Mouse (Mus musculus): ENCODE results near the gene Pim1. TPM values are rescaled to one million over a fixed set of nuclear protein-coding genes. Genes with fewer than 3 reads are reported as not detected.

Pim1 gene
- polyA plus RNA-seq, 1 experiment from 2014 or later: 10.7 TPM

- H3K9me3 ChIP-seq (ENCODE audit: control insufficient read depth, low read length): no peaks in the 10 kb centered on the region
- 9% methylated on average over 24 of the region's 24 CpGs for WGBS
- peaks cover 38% of the 10 kb centered on the region for H3K4me1 ChIP-seq (ENCODE audit: control insufficient read depth, insufficient read depth, low read length)
- peak overlapping the region; percentile 6; the same call in 1 of the 2 replicates for H3K4me3 ChIP-seq (ENCODE audit: low read depth, low read length)
- peak overlapping the region; percentile 69; the same call in 1 of the 2 replicates for H3K27ac ChIP-seq (replicated peaks; ENCODE audit: low read depth, low read length)
- no peaks in the 10 kb centered on the region for H3K27me3 ChIP-seq (replicated peaks; ENCODE audit: control insufficient read depth, insufficient read depth, low read length)
- H3K9ac ChIP-seq (ENCODE audit: low read depth, low read length): peak overlapping the region; percentile 17; the same call in 1 of the 2 replicates
- peak overlapping the region; percentile 41 for H3K4me2 ChIP-seq (ENCODE audit: low read depth, low read length)
- ATAC-seq (ENCODE audit: low read depth) (no peak), DNase-seq (ENCODE audit: low spot score) (peak; percentile 64)
- no peaks in the 10 kb centered on the region for H3K36me3 ChIP-seq (ENCODE audit: control insufficient read depth, insufficient read depth, low read length)
Observed at GRCm38 (mm10) chr17:29459321-29460118, 31.0 kb upstream of the Pim1 start.

DNA sequence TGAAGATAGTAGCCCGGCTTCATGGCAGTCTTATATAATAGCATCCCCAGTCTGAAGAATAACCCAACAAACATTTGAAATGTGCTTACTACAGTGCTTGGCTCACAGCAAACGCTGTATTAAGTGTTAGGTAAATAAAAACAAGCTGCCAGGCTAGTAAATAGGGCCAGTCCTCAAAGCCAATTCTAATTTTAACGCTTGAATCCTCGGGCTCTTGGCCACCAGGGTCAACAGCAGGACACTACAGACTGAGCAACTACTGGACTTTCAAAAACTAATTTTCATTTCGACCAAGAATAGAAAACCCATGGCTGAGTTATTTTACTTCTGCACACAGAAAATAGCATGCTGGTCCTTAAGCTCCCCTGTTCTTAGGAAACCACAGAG, 30.4 kb upstream of the Pim1 start:
- Histone ChIP-seq H3K4me2 (ENCODE audit: low read depth, low read length) (peak overlapping the region; percentile 41), H3K4me1 (ENCODE audit: control insufficient read depth, insufficient read depth, low read length) (peaks cover 43% of the 10 kb centered on the region), H3K4me3 (ENCODE audit: low read depth, low read length) (no peak overlapping the region), H3K27me3 (replicated peaks; ENCODE audit: control insufficient read depth, insufficient read depth, low read length) (no peaks in the 10 kb centered on the region), H3K36me3 (ENCODE audit: control insufficient read depth, insufficient read depth, low read length) (no peaks in the 10 kb centered on the region), H3K27ac (replicated peaks; ENCODE audit: low read depth, low read length) (peak overlapping the region; percentile 69), H3K9ac (ENCODE audit: low read depth, low read length) (peak overlapping the region; percentile 17; the same call in 1 of the 2 replicates), H3K9me3 (ENCODE audit: control insufficient read depth, low read length) (no peaks in the 10 kb centered on the region)
- ATAC-seq (ENCODE audit: low read depth): no peak
- WGBS: 14% methylated on average over 5 of the region's 5 CpGs
- no peak for DNase-seq (ENCODE audit: low spot score)

GRCm38 (mm10) chr17:29463627-29464026, 26.9 kb upstream of the Pim1 start:
- peak overlapping the region; percentile 29 for H3K4me3 ChIP-seq (ENCODE audit: low read depth, low read length)
- WGBS: 5% methylated on average over 13 of the region's 13 CpGs
- ATAC-seq (ENCODE audit: low read depth) (peak; percentile 16), DNase-seq (ENCODE audit: low spot score) (peak; percentile 58)
- no peaks in the 10 kb centered on the region for H3K27me3 ChIP-seq (replicated peaks; ENCODE audit: control insufficient read depth, insufficient read depth, low read length)
- peak overlapping the region; percentile 55 for H3K4me2 ChIP-seq (ENCODE audit: low read depth, low read length)
- no peaks in the 10 kb centered on the region for H3K36me3 ChIP-seq (ENCODE audit: control insufficient read depth, insufficient read depth, low read length)
- H3K9me3 ChIP-seq (ENCODE audit: control insufficient read depth, low read length): no peaks in the 10 kb centered on the region
- H3K27ac ChIP-seq (replicated peaks; ENCODE audit: low read depth, low read length): peak overlapping the region; percentile 89
- H3K9ac ChIP-seq (ENCODE audit: low read depth, low read length): peak overlapping the region; percentile 49
- peaks cover 47% of the 10 kb centered on the region for H3K4me1 ChIP-seq (ENCODE audit: control insufficient read depth, insufficient read depth, low read length)

GRCm38 (mm10) chr17:29464068-29464467, 26.5 kb upstream of the Pim1 start:
- peaks cover 45% of the 10 kb centered on the region for H3K4me1 ChIP-seq (ENCODE audit: control insufficient read depth, insufficient read depth, low read length)
- peak overlapping the region; percentile 49 for H3K9ac ChIP-seq (ENCODE audit: low read depth, low read length)
- H3K4me3 ChIP-seq (ENCODE audit: low read depth, low read length): peak overlapping the region; percentile 29
- WGBS: 2% methylated on average over 14 of the region's 14 CpGs
- peak; percentile 96 for DNase-seq (ENCODE audit: low spot score)
- peak; percentile 91 for ATAC-seq (ENCODE audit: low read depth)
- no peaks in the 10 kb centered on the region for H3K9me3 ChIP-seq (ENCODE audit: control insufficient read depth, low read length)
- H3K27ac ChIP-seq (replicated peaks; ENCODE audit: low read depth, low read length): peak overlapping the region; percentile 89
- H3K27me3 ChIP-seq (replicated peaks; ENCODE audit: control insufficient read depth, insufficient read depth, low read length): no peaks in the 10 kb centered on the region
- H3K36me3 ChIP-seq (ENCODE audit: control insufficient read depth, insufficient read depth, low read length): no peaks in the 10 kb centered on the region
- peak overlapping the region; percentile 55 for H3K4me2 ChIP-seq (ENCODE audit: low read depth, low read length)

- H3K4me2 ChIP-seq (ENCODE audit: low read depth, low read length): peak overlapping the region; percentile 55
- peak overlapping the region; percentile 89 for H3K27ac ChIP-seq (replicated peaks; ENCODE audit: low read depth, low read length)
- WGBS: 7% methylated on average over 17 of the region's 17 CpGs
- ATAC-seq (ENCODE audit: low read depth): no peak
- H3K9me3 ChIP-seq (ENCODE audit: control insufficient read depth, low read length): no peaks in the 10 kb centered on the region
- no peaks in the 10 kb centered on the region for H3K36me3 ChIP-seq (ENCODE audit: control insufficient read depth, insufficient read depth, low read length)
- peak overlapping the region; percentile 49 for H3K9ac ChIP-seq (ENCODE audit: low read depth, low read length)
- no peaks in the 10 kb centered on the region for H3K27me3 ChIP-seq (replicated peaks; ENCODE audit: control insufficient read depth, insufficient read depth, low read length)
- H3K4me3 ChIP-seq (ENCODE audit: low read depth, low read length): peak overlapping the region; percentile 29
- H3K4me1 ChIP-seq (ENCODE audit: control insufficient read depth, insufficient read depth, low read length): peaks cover 40% of the 10 kb centered on the region
- no peak for DNase-seq (ENCODE audit: low spot score)
Observed at GRCm38 (mm10) chr17:29464519-29465140, 25.9 kb upstream of the Pim1 start.

GRCm38 (mm10) chr17:29465405-29466010, 25.0 kb upstream of the Pim1 start:
- Histone ChIP-seq H3K4me2 (ENCODE audit: low read depth, low read length) (no peak overlapping the region), H3K9ac (ENCODE audit: low read depth, low read length) (no peak overlapping the region), H3K4me3 (ENCODE audit: low read depth, low read length) (no peak overlapping the region), H3K36me3 (ENCODE audit: control insufficient read depth, insufficient read depth, low read length) (no peaks in the 10 kb centered on the region), H3K4me1 (ENCODE audit: control insufficient read depth, insufficient read depth, low read length) (peaks cover 39% of the 10 kb centered on the region), H3K9me3 (ENCODE audit: control insufficient read depth, low read length) (no peaks in the 10 kb centered on the region), H3K27ac (replicated peaks; ENCODE audit: low read depth, low read length) (peak overlapping the region; percentile 89), H3K27me3 (replicated peaks; ENCODE audit: control insufficient read depth, insufficient read depth, low read length) (no peaks in the 10 kb centered on the region)
- no peak for ATAC-seq (ENCODE audit: low read depth)
- peak; percentile 32 for DNase-seq (ENCODE audit: low spot score)
- 26% methylated on average over 9 of the region's 9 CpGs for WGBS

GRCm38 (mm10) chr17:29467030-29467429, 23.5 kb upstream of the Pim1 start:
- H3K9me3 ChIP-seq (ENCODE audit: control insufficient read depth, low read length): no peaks in the 10 kb centered on the region
- peaks cover 39% of the 10 kb centered on the region for H3K4me1 ChIP-seq (ENCODE audit: control insufficient read depth, insufficient read depth, low read length)
- H3K4me3 ChIP-seq (ENCODE audit: low read depth, low read length): peak overlapping the region; percentile 31
- no peaks in the 10 kb centered on the region for H3K36me3 ChIP-seq (ENCODE audit: control insufficient read depth, insufficient read depth, low read length)
- H3K4me2 ChIP-seq (ENCODE audit: low read depth, low read length): peak overlapping the region; percentile 56
- H3K27ac ChIP-seq (replicated peaks; ENCODE audit: low read depth, low read length): peak overlapping the region; percentile 82; the same call in 1 of the 2 replicates
- no peak for DNase-seq (ENCODE audit: low spot score)
- no peak for ATAC-seq (ENCODE audit: low read depth)
- WGBS: 31% methylated on average over 11 of the region's 11 CpGs
- no peak overlapping the region for H3K9ac ChIP-seq (ENCODE audit: low read depth, low read length)
- H3K27me3 ChIP-seq (replicated peaks; ENCODE audit: control insufficient read depth, insufficient read depth, low read length): no peaks in the 10 kb centered on the region

DNA sequence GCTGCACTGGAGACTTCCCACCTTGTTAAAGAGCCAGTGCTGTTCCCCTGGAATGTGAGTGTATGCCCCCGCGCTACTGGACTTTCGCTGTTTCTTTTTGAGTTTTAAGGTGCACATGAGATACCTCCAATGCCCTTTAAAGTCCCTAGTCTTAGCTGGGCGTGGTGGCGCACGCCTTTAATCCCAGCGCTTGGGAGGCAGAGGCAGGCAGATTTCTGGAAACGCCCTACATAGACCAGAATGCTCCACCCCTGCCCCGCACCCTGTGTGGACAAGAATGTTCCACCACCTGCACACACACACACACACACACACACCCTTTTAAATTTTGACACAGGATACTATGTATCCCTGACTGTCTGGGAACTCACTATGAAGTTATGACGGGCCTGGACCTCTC, 17.1 kb upstream of the Pim1 start:
- no peak for DNase-seq (ENCODE audit: low spot score)
- Histone ChIP-seq H3K27ac (replicated peaks; ENCODE audit: low read depth, low read length) (no peak overlapping the region), H3K36me3 (ENCODE audit: control insufficient read depth, insufficient read depth, low read length) (no peaks in the 10 kb centered on the region), H3K9me3 (ENCODE audit: control insufficient read depth, low read length) (no peaks in the 10 kb centered on the region), H3K4me2 (ENCODE audit: low read depth, low read length) (no peak overlapping the region), H3K4me1 (ENCODE audit: control insufficient read depth, insufficient read depth, low read length) (0 out of 2 replicates have a peak, but pooled peaks cover 4% of the 10 kb centered on the region), H3K4me3 (ENCODE audit: low read depth, low read length) (no peak overlapping the region), H3K9ac (ENCODE audit: low read depth, low read length) (no peak overlapping the region), H3K27me3 (replicated peaks; ENCODE audit: control insufficient read depth, insufficient read depth, low read length) (no peaks in the 10 kb centered on the region)
- 94% methylated on average over 10 of the region's 10 CpGs for WGBS
- ATAC-seq (ENCODE audit: low read depth): no peak
